Mouse (Mus musculus) embryonic facial prominence, embryonic 14.5 days (tissue): ENCODE data around the gene Col18a1. TPM values are rescaled to one million over a fixed set of nuclear protein-coding genes. Genes with fewer than 3 reads are reported as not detected.

Source experiments
- ATAC-seq: fragments of 200-750 bp; cut with Nextera tagmentation; 2 replicates; pipeline ENCODE4 v1.8.0; 2017; ENCODE audit warnings: low read depth, moderate number of reproducible peaks, moderate TSS enrichment
- DNase-seq: peaks from one replicate; pipeline ENCODE4 v3.0.0-alpha.2; 2015; ENCODE audit warnings: low spot score
- H3K27ac ChIP-seq: fragments of 300-500 bp; sonication (generic); replicated peaks from 2 replicates; pipeline ENCODE4 v1.5.1; 2014; ENCODE audit warnings: low read depth, mild to moderate bottlenecking, low read length, moderate library complexity
- H3K27me3 ChIP-seq: fragments of 300-500 bp; sonication (generic); replicated peaks from 2 replicates; pipeline ENCODE4 v1.6.1; 2014; ENCODE audit warnings: low read length; ENCODE audit not compliant: control insufficient read depth, insufficient read depth
- H3K36me3 ChIP-seq: fragments of 300-500 bp; sonication (generic); 2 replicates; pipeline ENCODE4 v1.6.1; 2014; ENCODE audit warnings: low read length, mixed read lengths; ENCODE audit not compliant: control insufficient read depth, insufficient read depth
- H3K4me1 ChIP-seq: fragments of 300-500 bp; sonication (generic); 2 replicates; pipeline ENCODE4 v1.6.1; 2014; ENCODE audit warnings: antibody characterized with exemption, low read length; ENCODE audit not compliant: control insufficient read depth, insufficient read depth
- H3K4me2 ChIP-seq: fragments of 300-500 bp; sonication (generic); 2 replicates; pipeline ENCODE4 v1.6.1; 2014; ENCODE audit warnings: low read depth, mild to moderate bottlenecking, low read length, moderate library complexity, mixed read lengths
- H3K4me3 ChIP-seq: fragments of 300-500 bp; sonication (generic); 2 replicates; pipeline ENCODE4 v1.5.1; 2014; ENCODE audit warnings: low read depth, mild to moderate bottlenecking, low read length
- H3K9ac ChIP-seq: fragments of 300-500 bp; sonication (generic); 2 replicates; pipeline ENCODE4 v1.6.1; 2014; ENCODE audit warnings: low read depth, mild to moderate bottlenecking, low read length, moderate library complexity, mixed read lengths
- H3K9me3 ChIP-seq: fragments of 300-500 bp; sonication (generic); 2 replicates; pipeline ENCODE4 v1.6.1; 2016; ENCODE audit warnings: low read length; ENCODE audit not compliant: control insufficient read depth
- WGBS: fragments of 180-500 bp; shearing (Covaris S2); extraction: QIAGEN DNeasy Blood & Tissue Kit; methylation state at CpG from one replicate; pipeline ENCODE4 v1.1.7; 2014; 5-methylcytosine and 5-hydroxymethylcytosine counted together
- polyA plus RNA-seq: library from polyadenylated mRNA; unstranded; fragments of >200 nt; fragmentation: Nextera tagmentation; extraction: Ambion mirVana; gene quantifications from 2 replicates; pipeline ENCODE4 v1.2.1, GENCODE M21; 2014

Col18a1 gene
- polyA plus RNA-seq, 1 experiment from 2014 or later, result 77.8 TPM

DNA sequence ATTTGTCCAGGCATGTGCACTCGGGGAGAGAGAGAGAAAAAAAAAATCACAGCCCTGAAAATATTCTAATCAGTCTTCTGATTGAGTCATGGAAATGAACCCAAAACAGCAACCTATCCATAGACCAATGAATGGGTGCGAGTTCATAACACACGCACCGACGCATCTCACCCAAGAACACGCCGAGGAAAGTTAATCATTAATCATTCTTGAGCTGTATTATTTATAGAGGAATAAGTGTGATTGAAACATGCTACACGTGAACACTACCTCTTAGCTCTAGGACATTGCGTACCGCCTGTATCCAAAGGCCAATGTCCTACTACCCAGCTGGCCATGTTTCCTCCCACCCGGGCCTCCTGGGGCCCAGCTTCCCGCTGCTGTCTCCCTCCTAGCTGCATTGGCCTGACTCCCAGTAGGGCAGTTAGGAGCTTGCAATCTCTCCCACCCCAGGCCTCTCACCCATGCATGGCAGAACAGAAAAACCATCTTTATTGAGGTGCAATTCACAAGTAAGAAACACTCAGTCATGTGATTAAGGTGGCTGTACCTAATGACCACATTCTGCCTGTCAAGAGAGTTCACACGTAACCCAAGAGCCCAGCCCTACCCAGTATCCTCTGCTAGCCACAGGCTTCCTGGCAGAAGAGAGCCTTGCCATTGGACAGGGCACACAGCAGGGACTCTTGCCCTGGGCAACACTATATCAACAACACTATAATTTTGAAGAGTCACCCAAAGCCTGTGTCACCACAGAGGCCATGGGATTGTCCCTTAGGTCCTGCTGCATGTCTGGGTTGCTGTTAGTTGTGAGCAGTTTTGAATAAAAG is 143.8 kb downstream of the Col18a1 start:
- Histone ChIP-seq H3K27ac (no peak overlapping the region), H3K9me3 (no peaks in the 10 kb centered on the region), H3K4me1 (no peaks in the 10 kb centered on the region), H3K4me2 (no peak overlapping the region), H3K27me3 (no peaks in the 10 kb centered on the region), H3K9ac (no peak overlapping the region), H3K36me3 (no peaks in the 10 kb centered on the region), H3K4me3 (no peak overlapping the region)
- 80% methylated on average over 13 of the region's 13 CpGs for WGBS
- no peak for DNase-seq
- no peak for ATAC-seq

DNA sequence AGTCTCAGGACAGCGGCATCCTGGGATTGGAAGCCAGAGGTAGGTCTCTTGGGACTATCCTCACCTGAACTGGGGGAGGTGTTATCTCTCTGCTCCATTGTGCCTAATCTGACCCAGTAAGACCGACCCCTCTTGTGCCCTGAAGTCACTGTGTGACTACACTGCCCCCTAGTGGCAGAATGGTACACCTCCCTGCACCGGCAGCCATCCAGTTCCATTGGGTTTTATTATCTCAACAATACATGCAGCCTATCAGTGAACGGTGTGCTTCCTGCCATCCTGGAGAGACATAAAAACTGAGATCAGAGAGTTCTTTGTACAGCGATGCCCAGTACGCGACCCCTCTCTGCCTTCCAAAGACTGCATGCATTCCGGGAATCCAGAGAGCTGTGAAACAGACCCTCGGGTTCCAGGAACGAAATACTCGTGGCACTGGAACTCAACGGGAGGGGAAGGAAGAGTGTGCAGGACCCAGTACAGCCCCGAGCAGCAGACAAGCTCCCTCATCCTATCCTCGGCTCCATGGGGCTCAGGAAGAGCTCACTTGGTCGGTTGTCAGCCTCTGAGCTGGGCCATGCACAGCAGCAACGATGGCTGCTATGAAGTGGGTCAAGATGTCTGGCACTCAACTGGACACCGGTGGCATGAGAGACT is 144.8 kb downstream of the Col18a1 start:
- H3K4me2 ChIP-seq, result peak overlapping the region; percentile 43
- H3K27me3 ChIP-seq, result no peaks in the 10 kb centered on the region
- DNase-seq (peak; percentile 78), ATAC-seq (peak; percentile 57; the same call in 1 of the 2 replicates)
- H3K27ac ChIP-seq, result no peak overlapping the region
- H3K9me3 ChIP-seq, result no peaks in the 10 kb centered on the region
- WGBS, result 25% methylated on average over 17 of the region's 17 CpGs
- H3K9ac ChIP-seq, result peak overlapping the region; percentile 32; the same call in 1 of the 2 replicates
- peak overlapping the region; percentile 14 for H3K4me3 ChIP-seq
- no peaks in the 10 kb centered on the region for H3K4me1 ChIP-seq
- no peaks in the 10 kb centered on the region for H3K36me3 ChIP-seq

DNA sequence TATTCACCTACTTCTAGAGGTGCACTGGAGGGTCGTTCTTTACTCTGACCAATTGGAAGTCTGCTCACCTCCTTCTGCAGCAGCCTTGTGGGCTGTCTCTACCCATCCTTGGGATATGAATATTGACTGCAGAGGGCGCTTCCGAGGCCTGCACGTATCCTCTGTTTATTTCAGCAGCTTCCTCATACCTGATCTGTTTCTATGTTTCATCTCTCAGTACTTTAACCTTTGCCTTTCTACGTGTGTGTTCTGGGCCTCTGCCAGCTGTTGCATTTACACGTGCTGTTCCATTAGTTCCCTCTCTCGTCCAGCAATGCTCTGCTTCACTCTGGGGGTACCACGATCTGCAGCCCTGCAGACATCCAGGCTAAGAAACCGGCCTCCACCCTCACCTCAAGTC is 148.7 kb downstream of the Col18a1 start:
- WGBS, result 72% methylated on average over 9 of the region's 9 CpGs

DNA sequence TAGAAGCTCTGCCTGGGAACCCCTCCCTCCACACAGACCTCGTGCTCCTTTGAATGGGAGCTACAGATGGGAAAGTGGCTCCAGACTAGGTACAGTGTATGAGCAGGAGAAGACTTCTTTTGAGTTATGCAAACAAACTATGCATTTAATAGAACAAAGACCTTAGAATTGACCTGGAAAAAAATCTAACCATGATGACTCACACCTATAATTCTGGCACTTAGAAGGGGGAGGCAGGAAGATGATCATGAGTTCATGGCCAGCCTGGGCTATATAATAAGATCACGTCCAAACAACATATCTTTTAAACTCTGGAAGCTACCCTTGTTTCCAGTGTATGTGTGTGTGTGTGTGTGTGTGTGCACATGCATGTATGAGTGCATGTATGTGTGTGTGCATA is 149.3 kb downstream of the Col18a1 start:
- Histone ChIP-seq H3K27ac (no peak overlapping the region), H3K4me1 (no peaks in the 10 kb centered on the region), H3K27me3 (no peaks in the 10 kb centered on the region), H3K9me3 (no peaks in the 10 kb centered on the region), H3K9ac (no peak overlapping the region), H3K4me3 (no peak overlapping the region), H3K36me3 (no peaks in the 10 kb centered on the region), H3K4me2 (no peak overlapping the region)
- 83% methylated on average over 2 of the region's 2 CpGs for WGBS
- no peak for ATAC-seq
- no peak for DNase-seq

More for the DNA sequence above, 148.7 kb downstream of the Col18a1 start:
- ATAC-seq, result no peak
- no peak overlapping the region for H3K4me2 ChIP-seq
- no peaks in the 10 kb centered on the region for H3K36me3 ChIP-seq
- H3K9me3 ChIP-seq, result no peaks in the 10 kb centered on the region
- DNase-seq, result no peak
- H3K4me1 ChIP-seq, result no peaks in the 10 kb centered on the region
- no peaks in the 10 kb centered on the region for H3K27me3 ChIP-seq
- H3K4me3 ChIP-seq, result no peak overlapping the region
- no peak overlapping the region for H3K9ac ChIP-seq
- H3K27ac ChIP-seq, result no peak overlapping the region

DNA sequence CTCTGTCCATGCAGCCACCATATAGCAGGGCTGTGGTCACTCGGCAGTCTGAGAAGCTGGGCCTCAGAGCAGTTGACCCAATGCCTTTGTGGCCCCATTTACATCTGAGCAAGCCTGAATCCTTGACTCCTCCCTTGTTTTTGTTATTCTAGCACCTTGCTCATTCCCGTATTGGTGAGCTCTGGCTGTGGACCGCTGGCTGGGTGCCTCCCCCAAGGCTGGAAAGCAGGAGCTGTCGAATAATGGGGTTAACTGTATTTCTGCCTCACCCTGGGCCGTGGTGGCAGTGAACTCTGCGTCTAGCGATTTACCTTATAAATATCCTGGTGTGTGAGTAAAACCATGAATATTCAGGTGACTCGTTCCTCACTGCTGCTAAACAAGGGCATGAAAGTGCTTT is 149.8 kb downstream of the Col18a1 start:
- no peak overlapping the region for H3K27ac ChIP-seq
- H3K9ac ChIP-seq, result no peak overlapping the region
- H3K9me3 ChIP-seq, result no peaks in the 10 kb centered on the region
- DNase-seq, result no peak
- WGBS, result 40% methylated on average over 8 of the region's 8 CpGs
- H3K27me3 ChIP-seq, result no peaks in the 10 kb centered on the region
- no peak overlapping the region for H3K4me2 ChIP-seq
- H3K4me3 ChIP-seq, result no peak overlapping the region
- H3K4me1 ChIP-seq, result no peaks in the 10 kb centered on the region
- no peaks in the 10 kb centered on the region for H3K36me3 ChIP-seq
- ATAC-seq, result no peak

DNA sequence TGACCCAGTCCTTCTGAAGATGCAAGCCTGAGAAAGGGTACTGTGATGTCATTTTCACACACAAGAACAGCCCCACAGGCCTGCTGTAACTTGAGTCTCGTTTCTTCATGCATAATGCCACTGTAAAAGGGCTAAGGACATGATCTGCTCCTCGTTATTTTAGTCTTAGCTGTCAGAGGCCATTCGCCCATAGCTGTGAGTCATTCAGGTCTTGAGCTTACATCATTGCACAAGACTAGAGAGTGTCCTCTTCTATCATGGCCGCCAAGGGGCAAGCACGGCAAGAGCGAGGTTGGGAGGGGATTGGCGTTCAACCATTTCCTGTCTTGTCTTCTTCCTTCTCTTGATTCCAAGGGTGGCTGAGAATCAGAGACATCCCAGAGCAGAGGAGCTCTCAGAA is 150.3 kb downstream of the Col18a1 start:
- Histone ChIP-seq H3K36me3 (no peaks in the 10 kb centered on the region), H3K9ac (no peak overlapping the region), H3K4me3 (no peak overlapping the region), H3K9me3 (no peaks in the 10 kb centered on the region), H3K27me3 (no peaks in the 10 kb centered on the region), H3K4me2 (no peak overlapping the region), H3K27ac (no peak overlapping the region), H3K4me1 (no peaks in the 10 kb centered on the region)
- 78% methylated on average over 7 of the region's 7 CpGs for WGBS
- ATAC-seq (no peak), DNase-seq (no peak)

DNA sequence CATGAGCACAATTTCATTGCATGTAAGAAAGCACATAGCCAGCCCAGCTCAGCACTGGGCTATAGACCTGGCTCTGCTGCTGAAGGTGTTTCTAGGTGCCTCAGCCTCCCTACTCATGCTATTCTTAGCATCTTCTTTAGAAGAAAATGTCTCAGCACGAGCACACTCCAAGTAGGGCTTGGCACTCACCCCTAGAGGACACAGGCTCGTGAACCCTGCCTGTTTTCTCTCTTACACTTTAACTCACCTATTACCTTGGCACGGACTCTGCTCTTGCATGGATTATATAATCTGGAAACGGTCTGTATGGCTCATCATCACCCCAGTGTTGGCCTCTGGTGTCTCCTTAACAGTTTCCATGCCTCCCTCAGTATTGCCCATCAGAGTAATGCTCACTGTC is 154.7 kb downstream of the Col18a1 start:
- 83% methylated on average over 4 of the region's 4 CpGs for WGBS
- ATAC-seq (no peak), DNase-seq (no peak)
- Histone ChIP-seq H3K9me3 (no peaks in the 10 kb centered on the region), H3K4me1 (no peaks in the 10 kb centered on the region), H3K4me2 (no peak overlapping the region), H3K36me3 (no peaks in the 10 kb centered on the region), H3K9ac (no peak overlapping the region), H3K4me3 (no peak overlapping the region), H3K27me3 (no peaks in the 10 kb centered on the region), H3K27ac (no peak overlapping the region)

DNA sequence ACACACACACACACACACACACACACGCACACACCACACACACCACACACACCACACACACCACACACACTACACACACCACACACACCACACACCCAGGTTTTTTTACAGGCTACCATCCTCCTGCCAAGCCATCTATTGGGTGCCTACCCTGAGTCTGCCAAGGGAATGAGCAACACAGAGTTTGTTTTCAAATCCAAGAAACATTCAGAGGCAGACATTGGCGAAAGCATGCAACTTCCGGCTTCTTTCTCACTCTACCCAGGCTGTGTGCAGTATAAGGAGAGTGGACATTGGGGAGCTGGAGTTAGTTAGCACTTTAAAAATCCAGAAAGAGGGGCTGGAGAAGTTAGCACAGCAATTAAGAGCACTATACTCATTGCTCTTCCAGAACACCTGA is 157.7 kb downstream of the Col18a1 start:
- Histone ChIP-seq H3K4me1 (no peaks in the 10 kb centered on the region), H3K9me3 (no peaks in the 10 kb centered on the region), H3K9ac (no peak overlapping the region), H3K36me3 (no peaks in the 10 kb centered on the region), H3K4me2 (no peak overlapping the region), H3K27me3 (no peaks in the 10 kb centered on the region), H3K27ac (no peak overlapping the region), H3K4me3 (no peak overlapping the region)
- DNase-seq, result no peak
- no peak for ATAC-seq
- 77% methylated on average over 3 of the region's 3 CpGs for WGBS
